Mouse (Mus musculus): ENCODE measurements around the gene Stoml3. TPM values are rescaled to one million over a fixed set of nuclear protein-coding genes. Genes with fewer than 3 reads are reported as not detected.

Stoml3 gene
- not detected for total RNA-seq (2021)
- long read RNA-seq, experiment 1: 0 reads
- long read RNA-seq, experiment 2: 0 reads

GRCm38 (mm10) chr3:53488353-53488752, at the start of gene Stoml3:
Gene Stoml3, plus strand, starts transcription at chr3:53488653.
- intact Hi-C loops (cut with DNase I): no loop called here
- DNase-seq: no peak

DNA sequence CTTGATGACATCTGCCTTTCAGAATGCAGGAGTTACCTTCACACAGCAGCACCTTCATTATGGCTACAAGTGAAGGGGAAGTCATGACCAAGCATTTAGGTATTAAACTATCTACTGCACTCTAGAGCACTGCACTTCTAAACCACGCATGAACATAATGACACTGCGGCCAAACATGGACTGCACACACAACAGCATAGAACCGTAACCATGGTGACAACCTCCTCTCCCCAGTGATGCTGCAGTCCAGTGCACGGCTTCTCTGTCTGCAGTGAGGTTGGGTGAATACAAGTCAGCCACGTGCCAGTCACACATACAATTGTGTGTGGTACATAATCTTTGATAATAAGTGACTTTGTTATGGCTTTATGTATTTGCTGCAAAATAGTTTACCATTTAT, 42.9 kb upstream of the Stoml3 start:
- intact Hi-C loops (cut with DNase I): loop anchor here (5.0 to 10.0 kb wide), 2 partner anchors 201 to 1188 kb away; no protein-coding TSS in a partner anchor
- no peak for DNase-seq

- DNase-seq: no peak
- intact Hi-C loops (cut with DNase I): loop anchor here (5.0 to 10.0 kb wide), 2 partner anchors 202 to 1190 kb away; no protein-coding TSS in a partner anchor
Observed at GRCm38 (mm10) chr3:53446801-53447200, 41.7 kb upstream of the Stoml3 start.

DNA sequence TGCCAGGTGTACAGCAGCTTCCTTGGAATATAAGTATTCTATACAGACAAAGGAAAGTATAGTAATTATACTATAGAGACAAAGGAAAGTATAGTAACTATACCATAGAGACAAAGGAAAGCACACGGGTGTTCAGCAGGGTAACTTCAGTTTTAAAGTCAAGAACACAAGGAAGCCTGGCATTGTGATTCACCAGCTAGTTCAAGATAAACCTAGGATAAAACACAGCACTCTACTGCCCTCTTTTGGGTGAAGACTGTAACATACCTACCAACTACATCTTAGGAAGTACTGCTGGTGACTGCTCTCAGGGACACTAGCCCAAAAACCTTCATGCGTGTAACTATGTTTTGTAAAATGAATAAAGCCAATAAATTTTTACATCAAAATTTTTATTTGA, 40.2 kb upstream of the Stoml3 start:
- peak; percentile 13 to 60 for DNase-seq
- intact Hi-C loops (cut with DNase I): loop anchor here (1.0 to 10.0 kb wide), 3 partner anchors 203 to 1191 kb away; no protein-coding TSS in a partner anchor

DNA sequence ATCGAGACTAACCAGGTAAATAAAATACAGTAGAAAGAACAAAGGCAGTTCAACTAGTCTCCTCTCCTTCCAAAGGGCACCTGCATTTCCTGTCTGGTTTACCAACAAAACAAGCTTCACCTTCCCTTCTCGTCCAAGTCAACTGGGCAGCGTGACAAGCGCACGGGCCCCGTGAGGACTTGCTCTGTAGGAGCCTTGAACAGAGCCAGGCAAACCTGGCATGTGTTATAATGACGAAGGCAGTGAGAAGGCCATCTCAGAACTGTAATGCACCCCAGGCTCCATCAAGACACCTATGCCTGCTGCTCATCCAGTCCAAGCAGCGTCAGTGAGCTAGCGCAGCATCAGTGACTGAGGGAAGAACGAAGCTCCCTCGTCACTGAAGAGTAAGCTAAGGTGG, 37.8 kb upstream of the Stoml3 start:
- intact Hi-C loops (cut with DNase I): no loop called here

GRCm38 (mm10) chr3:53452351-53452750, 36.1 kb upstream of the Stoml3 start:
- intact Hi-C loops (cut with DNase I): no loop called here
- no peak for DNase-seq

More for the DNA sequence above, 37.8 kb upstream of the Stoml3 start:
- DNase-seq: no peak

GRCm38 (mm10) chr3:53453346-53453745, 35.1 kb upstream of the Stoml3 start:
- DNase-seq: no peak
- intact Hi-C loops (cut with DNase I): no loop called here

DNA sequence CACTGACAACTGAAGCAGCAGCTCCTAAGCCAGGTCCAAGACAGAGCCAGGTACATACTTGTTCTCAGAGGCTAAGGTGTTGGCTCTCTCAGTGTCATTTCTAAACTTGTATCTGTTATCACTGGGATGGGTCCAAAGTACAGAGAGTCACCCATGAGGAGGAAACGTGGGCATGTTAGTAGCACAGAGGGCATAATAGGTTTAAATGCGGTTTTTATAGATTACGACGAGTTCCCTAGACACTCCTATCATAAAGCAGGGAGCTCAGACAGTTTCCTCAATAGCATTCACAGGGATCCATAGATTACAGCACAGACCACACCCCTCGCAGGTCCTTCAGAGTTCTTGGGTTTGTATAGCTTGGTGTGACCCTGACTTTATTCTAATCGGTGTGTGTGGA, 34.4 kb upstream of the Stoml3 start:
- DNase-seq: no peak
- intact Hi-C loops (cut with DNase I): no loop called here

DNA sequence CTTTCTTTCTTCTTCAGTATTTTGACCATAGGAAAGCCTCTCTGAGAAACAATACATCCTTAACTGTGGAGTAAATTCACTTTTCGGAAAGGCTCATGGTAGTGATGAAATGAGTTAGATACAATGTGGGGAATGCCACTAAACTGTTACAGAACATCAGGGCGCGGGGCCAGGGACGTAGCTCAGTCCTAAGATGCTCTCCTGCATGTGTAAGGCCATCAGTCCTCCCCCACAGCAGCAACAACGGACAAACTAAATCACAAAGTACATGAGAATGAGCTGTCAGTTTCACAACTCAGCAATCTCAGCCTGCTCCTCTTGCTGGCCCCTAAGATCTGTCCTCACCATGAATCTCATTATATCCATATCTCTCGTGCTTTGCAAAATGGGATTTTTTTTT, 33.9 kb upstream of the Stoml3 start:
- intact Hi-C loops (cut with DNase I): no loop called here
- no peak for DNase-seq

GRCm38 (mm10) chr3:53454984-53455383, 33.5 kb upstream of the Stoml3 start:
- intact Hi-C loops (cut with DNase I): no loop called here
- DNase-seq: no peak

DNA sequence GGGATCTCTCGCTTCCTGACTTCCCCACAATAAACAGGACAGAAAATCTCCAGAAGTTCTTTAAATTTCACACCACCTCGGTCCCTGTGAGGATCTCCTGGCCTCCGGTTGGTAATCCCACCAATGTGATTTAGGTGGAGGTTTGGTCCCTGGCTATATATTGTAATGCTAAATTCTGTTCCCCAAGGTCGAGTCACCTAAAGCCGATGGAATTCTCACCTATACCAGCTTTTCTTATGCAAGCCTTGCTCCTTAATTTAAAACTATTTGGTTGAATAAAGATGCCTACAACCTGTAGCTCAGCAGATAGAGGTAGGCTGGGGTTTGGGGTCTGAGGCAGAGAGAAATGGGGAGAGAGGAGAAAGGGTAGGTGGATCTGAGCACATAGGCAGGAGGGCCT, 30.7 kb upstream of the Stoml3 start:
- intact Hi-C loops (cut with DNase I): no loop called here
- DNase-seq: no peak

DNA sequence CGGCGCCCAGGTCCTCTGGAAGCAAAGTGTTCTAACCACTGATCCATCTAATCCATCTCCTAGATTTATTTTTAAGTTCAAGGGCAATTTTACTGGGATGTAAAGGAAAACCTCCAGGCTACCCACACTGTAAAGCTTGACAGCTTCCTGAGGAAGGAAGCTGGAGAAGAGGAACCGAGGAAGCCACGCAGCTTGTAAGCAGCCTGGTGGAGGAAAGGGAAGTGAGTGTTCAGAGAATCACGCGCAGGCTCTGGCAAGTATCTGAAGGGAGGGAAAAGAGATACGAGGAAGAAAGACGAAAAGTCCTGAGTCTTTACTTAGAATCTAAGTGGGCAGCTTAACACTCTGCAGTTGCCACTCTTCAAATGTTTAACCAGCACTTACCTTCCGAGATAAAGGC, 28.3 kb upstream of the Stoml3 start:
- DNase-seq: no peak
- intact Hi-C loops (cut with DNase I): loop anchor here (5.0 kb wide), 1 partner anchor 402 kb away; the partner anchor contains the start of gene Ufm1

- intact Hi-C loops (cut with DNase I): loop anchor here (5.0 kb wide), 1 partner anchor 400 kb away; the partner anchor contains the start of gene Ufm1
- no peak for DNase-seq
Observed at GRCm38 (mm10) chr3:53462701-53463045, 25.8 kb upstream of the Stoml3 start.

DNA sequence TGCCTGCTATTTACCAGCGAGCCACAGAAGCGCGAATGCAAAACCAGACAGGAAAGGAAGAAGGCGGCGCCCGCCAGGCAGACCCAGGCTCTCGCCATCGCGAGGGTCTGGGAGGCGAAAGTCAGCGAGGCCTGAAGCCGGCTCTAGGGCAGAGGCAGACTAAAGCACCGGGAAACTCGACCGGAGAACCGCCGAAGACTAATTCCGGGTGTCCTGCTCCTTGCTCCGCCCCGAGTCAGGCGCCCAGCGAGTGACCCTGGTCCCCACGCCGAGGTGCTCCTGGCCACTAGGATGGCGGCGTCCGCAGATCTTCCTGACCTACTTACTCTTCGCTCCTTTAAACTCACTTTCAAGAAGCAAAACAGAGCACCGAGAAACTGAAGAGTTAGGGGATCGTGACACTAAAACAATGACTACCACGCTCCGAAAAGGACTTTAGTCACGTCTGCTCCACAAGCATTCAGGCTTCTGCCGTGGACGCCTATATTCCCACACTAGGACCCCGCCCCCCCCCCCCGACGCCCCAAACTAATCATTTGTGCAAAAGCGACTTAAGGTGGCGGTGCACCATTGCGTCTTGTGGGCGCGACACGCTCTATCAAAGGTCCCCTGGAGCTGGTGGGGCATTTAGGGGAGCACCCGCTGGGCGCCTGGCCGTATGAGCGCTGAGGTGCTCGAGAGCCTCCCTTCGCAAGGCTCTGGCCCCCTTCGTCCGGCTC, 25.2 kb upstream of the Stoml3 start, which contains the start of the genes Nhlrc3 and Proser1:
Gene Nhlrc3 (minus strand): TSS at position 287 of the 719 bp plus-strand sequence.
Gene Proser1 (plus strand): TSS at position 621 of the 719 bp plus-strand sequence.
- DNase-seq: peak; percentile 95 to 97
- intact Hi-C loops (cut with DNase I): loop anchor here (5.0 kb wide), 1 partner anchor 399 kb away; the partner anchor contains the start of gene Ufm1

DNA sequence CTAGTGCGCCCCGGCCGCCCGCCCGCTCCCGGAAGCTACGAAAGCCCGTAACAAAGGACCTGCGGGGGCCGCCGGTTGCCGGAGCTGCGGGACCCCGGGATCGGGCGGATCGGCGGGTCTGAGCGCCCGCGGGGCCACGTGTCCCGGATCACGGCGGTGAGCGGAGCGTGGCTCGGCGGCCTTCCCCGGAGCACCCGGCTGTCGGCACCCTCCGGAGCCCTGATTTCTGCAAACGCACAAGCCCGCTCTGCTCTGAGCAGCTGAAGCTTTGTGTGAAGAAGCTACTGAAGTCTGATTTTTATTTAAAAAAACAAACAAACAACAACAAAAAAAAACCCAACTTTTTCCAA, 24.7 kb upstream of the Stoml3 start:
- intact Hi-C loops (cut with DNase I): loop anchor here (5.0 kb wide), 1 partner anchor 399 kb away; the partner anchor contains the start of gene Ufm1
- DNase-seq: no peak

DNA sequence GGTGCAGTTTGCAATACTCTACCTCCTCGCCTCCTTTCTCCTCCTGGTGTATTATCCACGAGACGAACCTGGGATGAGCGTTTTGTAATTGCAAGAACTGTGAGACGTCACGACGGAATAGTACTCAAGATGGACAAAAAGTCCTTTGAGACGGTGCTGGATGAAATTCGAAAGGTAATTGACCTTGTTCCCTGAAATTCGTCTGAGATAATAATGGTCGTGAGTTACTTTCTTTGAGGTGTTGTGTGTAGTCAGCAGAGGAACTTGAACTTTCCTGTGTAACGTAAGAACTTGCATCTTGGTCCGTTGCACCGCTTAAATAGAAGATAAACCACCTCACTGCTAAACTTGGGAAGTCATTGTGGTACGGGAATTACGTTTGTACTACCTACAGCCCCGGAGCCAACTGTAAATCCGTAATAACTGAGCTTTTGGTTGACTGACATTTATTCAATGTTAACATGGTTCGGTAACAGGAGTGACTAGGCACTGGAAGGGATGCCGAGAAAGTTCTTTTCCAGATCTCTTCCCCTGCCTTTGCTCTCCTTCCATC, 24.2 kb upstream of the Stoml3 start:
- intact Hi-C loops (cut with DNase I): loop anchor here (5.0 kb wide), 1 partner anchor 398 kb away; the partner anchor contains the start of gene Ufm1
- DNase-seq: no peak

DNA sequence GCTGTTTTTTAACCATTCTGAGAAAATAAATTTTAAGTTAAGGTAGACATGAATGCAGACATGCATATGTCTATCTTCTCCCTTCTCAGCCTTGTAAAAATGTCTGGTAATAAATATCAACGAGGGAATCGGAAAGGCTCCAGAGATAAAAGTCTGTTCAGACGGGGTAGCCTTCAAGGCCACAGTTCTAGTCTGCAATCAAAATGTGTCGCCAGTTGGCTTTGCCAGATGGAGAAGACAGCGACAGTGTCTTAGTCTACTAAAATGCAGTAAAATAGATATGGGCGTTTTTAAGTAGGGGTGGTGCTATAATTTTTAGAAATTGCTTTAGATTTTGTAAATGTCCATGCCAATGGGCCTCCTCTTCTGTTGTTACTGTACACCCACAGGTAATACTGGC, 23.1 kb upstream of the Stoml3 start:
- intact Hi-C loops (cut with DNase I): no loop called here
- no peak for DNase-seq

DNA sequence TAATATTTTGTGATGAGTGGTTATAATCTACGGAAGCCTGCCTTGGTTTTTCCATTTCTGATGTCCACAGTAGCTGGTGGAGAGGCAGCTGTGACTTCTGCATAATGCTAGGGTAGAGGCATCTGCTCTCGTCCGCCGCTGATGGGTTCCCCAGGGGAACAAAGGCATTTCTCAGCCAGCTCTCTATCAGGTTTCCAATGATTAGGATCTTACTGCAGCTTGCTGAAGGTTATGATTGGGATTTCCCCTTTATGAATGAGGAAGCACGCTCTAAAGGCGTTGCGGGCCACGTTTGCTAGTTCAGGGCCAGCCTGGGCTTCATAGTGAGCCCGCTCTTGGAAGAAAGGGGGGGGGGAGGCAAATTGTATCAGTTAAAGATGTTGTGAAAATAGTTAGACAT, 22.0 kb upstream of the Stoml3 start:
- intact Hi-C loops (cut with DNase I): no loop called here
- DNase-seq: no peak

DNA sequence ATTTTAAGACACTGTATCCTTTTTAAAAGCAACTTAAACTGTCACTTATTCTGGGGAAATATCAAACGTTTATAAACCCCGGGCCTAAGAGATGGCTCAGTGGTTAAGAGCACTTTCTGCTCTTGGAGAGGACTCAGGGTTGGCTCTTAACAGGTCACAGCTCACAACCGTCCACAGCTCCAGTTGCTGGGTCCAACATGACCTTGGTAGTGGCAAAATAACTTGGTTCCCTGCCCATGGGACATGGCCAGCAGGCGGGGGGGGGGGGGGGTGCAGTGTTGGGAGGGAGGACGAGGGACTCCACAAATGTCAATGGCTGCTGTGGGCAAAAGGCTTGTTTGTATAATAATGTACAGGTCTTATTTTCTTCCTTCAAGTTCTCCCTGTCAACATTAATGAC, 21.1 kb upstream of the Stoml3 start:
- DNase-seq: peak in 1 of 2 experiments; percentile 21
- intact Hi-C loops (cut with DNase I): no loop called here

DNA sequence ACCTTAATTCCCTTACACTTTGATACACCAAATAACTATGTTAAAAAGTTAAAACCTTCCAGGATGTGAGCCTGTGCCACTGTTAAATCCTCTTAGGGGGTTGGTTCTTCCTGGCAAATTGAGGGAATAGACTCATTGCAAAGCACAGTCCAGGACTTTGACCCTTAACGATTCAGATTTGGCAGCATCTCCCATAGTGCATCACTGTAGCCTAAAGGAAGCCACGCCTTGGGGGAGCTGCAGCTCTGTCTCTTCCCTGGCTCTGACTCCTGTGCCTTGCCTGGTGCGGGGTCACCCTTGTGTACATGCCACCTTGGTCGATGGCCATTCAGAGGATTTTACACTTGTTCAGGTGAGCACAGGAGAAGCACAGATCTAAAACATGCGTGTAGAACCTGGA, 18.8 kb upstream of the Stoml3 start:
- intact Hi-C loops (cut with DNase I): no loop called here
- DNase-seq: no peak

DNA sequence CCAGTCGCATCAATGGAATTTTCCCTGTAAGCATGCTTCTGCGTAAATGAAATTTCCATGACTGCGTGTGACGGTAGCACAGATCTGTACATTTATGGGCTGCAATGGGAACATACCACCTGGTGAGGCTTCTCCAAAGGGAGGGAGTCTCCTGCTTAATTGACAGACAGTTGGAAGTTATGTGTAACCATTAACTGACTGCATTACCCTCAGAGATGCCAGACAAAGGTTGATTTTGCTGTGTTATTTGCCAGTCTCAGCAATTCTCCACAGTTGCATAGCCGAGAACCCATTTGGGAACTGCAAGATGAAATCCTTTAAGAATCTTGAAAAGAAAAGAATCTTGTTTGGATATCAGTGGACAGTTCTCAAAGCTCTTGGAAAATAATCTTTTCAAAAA, 16.4 kb upstream of the Stoml3 start:
- no peak for DNase-seq
- intact Hi-C loops (cut with DNase I): no loop called here

DNA sequence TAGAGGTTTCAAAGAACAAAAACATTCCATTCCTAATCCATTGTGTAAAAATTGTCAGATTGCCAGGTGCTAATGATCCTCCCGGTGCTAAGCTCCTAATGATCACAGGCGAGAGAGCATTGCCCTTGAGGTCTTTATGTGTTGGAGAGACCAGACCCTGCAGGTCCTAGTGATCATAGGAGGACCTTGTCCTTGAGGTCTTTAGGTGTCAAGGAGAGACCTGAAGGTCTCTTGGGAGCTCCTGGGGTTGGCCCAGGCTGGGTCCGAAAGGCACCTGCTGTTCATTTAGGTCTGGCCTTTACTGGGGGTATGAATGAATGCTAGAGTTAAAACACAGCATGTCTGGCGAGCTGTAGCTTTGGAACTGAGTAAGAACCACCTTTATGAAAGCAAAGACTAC, 14.3 kb upstream of the Stoml3 start:
- no peak for DNase-seq
- intact Hi-C loops (cut with DNase I): no loop called here
